Mouse (Mus musculus) cortical plate, adult 2 months (tissue): Measurements from ENCODE around the gene BC029722.

Source experiments
- CTCF ChIP-seq: fragments of 200-500 bp; IDR thresholded peaks from 2 replicates; pipeline ENCODE4 v1.5.1; 2011; ENCODE audit warnings: mild to moderate bottlenecking, control low read depth, low read length; ENCODE audit not compliant: insufficient read depth; ENCODE audit errors: extremely low read depth
- POLR2A ChIP-seq: fragments of 200-500 bp; IDR thresholded peaks from 2 replicates; pipeline ENCODE4 v1.6.1; 2011; ENCODE audit warnings: mild to moderate bottlenecking, low read length, control low read depth; ENCODE audit not compliant: insufficient read depth; ENCODE audit errors: extremely low read depth

DNA sequence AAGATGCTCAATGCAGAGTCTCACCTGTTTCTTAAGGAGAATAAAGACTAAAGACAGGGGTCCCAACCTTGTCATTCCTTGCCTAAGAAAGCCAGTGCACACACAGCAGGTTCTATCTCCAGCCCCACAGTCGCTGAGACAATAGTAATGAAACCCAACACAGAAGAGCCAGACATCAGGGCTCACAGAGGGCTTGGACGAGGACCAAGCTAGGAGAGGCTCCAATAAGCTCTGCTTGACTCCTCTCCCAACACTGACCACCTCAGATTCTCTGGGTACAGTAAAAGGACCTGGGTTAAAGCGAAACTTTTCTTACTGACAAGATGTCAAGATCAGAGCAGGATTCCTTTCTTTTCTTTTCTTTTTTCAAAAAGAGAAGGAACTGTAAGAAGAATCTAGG, 20.6 kb downstream of the BC029722 start:
- TF ChIP-seq CTCF (no peak), POLR2A (no peak)
